Mouse (Mus musculus): ENCODE data around the gene Fscn3.
A peak's percentile ranks its signal among the peaks of the same experiment; 100 is the strongest.

Fscn3 gene

DNA sequence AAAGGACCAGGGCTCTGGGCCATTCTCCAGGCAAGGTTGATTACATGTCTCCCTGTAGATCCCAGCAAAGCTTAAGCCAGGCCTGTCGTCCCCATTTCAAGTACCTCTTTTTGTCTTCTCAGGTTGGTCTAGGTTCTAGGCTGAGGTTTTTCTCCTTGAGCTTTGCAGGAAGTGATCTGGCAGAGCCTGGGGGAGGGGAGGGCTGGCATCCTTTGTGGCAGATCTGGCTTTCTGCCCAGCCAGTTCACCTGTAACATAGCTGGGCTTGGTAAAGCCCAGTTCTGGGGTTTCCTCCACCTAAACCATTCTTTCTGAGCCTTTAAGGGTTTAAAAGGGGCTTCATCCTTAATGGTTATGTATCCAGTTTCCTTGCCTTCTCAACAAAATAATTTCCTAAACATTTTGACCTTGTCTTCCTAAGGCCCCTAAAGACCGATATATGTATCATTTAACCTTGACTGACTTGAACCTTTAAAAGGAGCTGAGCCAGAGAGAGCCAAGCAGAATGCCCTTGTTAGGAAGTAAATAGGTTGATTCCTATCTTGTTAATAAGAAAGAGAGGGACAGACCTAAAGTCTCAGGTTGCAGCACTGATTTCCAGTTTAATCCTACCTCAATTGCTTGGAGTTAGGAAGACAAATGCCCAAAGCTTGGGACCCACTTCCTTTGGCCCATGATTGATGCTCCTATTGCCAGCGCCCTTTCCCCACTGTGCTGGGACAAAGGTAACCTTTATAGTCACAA, at the start of gene Fscn3:
Gene Fscn3 (plus strand): TSS at position 694 of the 744 bp plus-strand sequence.
- DNase-seq (ENCODE audit: low read depth) = no peak

DNA sequence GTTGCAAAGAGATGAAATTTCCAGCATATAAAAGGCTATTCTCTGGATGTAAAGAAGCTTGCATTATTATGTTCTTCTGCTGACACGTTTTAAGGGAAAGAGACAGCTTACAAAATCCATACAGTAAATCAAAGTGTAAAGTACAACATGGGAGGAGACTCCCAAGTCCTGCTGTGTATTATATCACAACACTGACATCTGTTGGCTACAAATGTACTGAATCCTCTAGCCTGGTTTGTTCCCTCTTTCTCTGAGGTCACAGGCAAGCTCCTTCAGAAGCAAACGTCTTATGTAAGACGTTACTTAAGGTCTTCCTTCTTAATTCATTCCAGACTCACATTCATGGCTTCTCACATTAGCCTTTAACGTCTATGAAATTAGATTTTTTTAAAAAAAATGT, 45.6 kb upstream of the Fscn3 start:
- DNase-seq (ENCODE audit: low read depth) = peak; percentile 54

GRCm38 (mm10) chr6:28385169-28385568, 42.4 kb upstream of the Fscn3 start:
- no peak for DNase-seq (ENCODE audit: low read depth)

DNA sequence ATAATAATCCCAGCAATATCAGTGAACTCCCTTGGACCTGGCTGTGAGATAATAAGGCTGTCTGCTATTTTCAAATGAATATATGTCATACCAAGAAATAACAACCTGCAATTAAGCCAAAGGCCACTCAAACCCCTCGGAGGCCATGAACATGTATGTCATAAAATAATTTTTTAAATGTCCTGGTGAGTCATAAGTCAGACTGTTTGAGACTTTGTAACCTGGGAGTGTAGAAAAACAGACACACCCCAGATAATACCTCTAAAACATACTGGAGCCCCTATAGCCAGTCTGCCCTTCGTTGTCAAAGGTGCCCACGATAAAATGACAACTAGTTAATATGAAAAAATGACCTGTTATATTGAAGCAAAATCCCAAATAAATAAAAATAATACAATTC, 38.6 kb upstream of the Fscn3 start:
- DNase-seq (ENCODE audit: low read depth) = no peak

DNA sequence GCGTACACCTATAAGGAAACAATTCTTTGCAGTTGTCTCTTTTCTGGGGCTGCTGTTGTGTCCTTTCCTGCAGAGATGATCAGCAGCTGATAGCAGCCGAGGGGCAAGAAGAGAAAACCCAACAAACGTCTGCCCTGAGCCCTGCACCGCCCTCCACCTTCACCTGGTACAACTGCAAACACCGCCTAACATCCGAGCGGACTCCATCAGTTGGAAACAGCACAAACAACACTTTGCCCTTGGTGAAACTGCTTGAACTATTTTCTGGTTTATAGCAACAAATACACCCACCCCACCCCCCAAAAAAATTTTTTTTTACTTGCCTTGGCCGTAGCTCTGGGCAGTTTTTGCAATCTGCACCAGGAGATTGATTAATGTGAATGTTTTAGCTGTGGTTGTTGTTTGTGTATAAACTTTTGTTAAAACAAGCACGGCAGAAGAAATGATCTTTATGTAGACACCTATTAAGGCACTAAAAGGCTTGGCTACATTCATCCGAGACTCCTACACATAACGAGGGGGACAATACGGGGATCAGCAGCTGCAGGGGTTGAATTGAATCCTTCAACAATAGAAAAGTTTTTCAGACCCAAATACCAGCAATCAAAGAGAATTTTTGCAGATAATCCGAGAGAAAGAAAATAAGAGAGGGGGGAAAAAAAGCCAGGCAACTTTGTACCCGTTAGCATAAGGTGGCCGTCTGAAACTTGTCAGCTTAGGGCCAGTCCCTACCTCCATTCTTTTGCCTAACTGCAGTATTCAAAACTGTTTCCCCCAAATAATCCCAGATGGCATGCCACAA, 31.3 kb upstream of the Fscn3 start:
- DNase-seq (ENCODE audit: low read depth) = no peak

DNA sequence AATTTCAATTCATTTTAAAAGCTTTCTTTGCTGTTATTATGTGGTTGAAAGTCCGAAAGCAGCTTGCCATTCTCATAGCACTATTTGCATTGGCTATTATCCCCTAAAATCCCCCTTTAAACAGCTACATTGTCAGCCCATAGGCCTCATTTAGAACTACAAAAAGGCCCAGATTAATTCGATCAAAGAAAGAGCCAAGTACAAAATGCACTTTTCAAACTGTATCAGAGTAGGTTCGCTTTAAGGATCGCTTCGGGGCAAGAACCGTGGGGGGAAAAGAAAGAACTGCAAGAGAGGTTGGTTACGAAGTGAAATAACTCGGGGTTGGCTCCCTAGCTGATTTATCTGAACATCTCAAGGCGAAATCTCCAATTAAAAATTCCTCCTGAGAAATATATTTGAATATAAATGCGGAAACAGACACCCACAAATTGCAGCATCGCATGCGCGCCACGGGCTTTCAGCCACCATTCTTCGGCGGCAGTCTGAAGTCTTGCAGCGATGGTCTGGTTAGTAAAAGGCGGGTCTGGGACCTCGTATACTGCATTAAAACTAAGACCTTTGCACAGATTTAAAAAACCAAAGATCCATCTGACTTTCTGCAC, 30.6 kb upstream of the Fscn3 start:
- no peak for DNase-seq (ENCODE audit: low read depth)

DNA sequence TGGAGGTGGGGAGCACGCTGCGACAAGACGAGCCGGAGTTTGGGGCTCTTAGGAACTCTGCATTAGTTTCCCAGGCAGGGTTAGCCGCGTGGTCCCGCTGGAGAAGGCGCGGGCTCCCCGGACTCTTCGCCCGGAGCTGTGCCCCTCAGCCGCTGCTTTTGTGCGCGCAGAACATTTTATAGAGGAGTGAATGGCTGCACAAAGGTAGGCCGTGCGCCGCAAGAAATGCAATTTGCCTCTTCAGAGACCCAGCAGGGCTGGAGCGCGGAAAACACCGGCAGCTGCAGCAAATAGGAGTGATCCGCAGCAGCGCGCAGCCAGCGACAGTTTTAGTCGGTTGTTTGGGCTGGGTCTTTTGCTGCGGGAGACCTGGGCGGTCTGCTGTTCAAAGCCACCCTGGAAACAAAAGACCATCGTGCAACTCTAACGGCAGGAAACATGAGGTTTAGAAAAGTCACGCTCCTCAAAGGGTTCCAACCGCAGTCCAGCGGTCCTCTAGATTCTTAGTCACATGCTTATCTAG, 29.8 kb upstream of the Fscn3 start, which contains the start of gene Zfp800:
Gene Zfp800 (minus strand): TSS at position 325 of the 523 bp plus-strand sequence.
- DNase-seq (ENCODE audit: low read depth) = no peak

- DNase-seq (ENCODE audit: low read depth) = no peak
Observed at GRCm38 (mm10) chr6:28398726-28399125, 28.9 kb upstream of the Fscn3 start.

DNA sequence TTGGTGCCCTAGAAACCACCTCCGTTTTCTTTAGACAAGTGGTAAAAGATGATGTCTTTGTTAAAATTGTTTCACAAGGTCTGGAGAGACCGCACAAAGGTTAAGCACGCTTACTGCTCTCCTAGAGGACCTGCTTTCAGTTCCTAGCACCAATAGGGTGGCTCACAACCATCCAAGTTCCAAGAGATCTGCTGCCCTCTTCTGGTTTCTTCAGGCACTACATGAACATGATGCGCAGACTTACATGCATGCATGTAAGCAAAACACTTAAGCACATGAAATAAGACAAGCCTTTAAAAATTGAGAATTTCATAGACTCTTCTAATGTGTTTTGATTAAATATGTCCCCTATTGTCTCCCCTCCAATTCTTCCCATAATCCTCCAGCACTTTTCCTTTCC, 27.8 kb upstream of the Fscn3 start:
- peak; percentile 38 for DNase-seq (ENCODE audit: low read depth)

- DNase-seq (ENCODE audit: low read depth) = no peak
Observed at GRCm38 (mm10) chr6:28410053-28410452, 17.5 kb upstream of the Fscn3 start.

GRCm38 (mm10) chr6:28411236-28411635, 16.4 kb upstream of the Fscn3 start:
- DNase-seq (ENCODE audit: low read depth) = peak; percentile 44

DNA sequence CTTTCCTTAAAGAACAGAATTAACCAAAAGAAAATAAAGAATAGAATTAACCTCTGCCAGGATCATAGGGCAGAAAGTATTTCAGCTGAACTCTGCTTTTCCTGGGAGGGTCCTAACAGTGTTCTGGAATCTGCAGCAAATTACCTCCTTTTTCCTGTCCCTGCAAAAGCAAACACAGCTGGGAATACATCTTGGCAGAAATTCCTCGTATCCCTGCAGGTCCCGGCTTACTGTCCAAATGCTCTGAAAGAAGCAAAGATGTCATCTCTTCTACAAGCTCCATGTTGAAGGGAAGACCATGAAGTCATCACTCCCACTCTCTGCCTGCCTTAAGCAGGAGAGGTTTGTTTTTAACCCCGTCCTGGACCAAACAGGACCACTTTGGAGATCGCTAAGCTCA, 10.6 kb upstream of the Fscn3 start:
- no peak for DNase-seq (ENCODE audit: low read depth)

DNA sequence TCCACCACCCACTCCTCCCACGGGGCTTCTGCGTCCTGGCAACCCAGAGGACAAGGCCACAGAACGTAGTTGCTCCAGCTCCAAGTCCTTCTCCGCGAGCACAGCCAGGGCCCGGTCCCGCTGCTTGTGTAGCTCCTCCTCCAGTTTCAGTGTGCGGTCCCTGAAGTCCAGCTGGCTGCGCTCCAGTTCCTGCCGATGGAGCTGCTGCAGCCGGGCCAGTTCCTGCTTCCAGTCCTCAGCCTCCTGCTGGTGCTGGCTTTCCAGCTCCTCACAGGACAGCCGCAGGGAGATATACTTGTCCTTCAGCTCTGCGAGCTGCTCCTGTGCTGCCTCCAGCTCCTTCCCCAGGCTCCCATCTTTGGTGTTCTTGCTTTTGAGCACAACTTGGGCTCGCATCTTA, 9.1 kb upstream of the Fscn3 start:
- no peak for DNase-seq (ENCODE audit: low read depth)

DNA sequence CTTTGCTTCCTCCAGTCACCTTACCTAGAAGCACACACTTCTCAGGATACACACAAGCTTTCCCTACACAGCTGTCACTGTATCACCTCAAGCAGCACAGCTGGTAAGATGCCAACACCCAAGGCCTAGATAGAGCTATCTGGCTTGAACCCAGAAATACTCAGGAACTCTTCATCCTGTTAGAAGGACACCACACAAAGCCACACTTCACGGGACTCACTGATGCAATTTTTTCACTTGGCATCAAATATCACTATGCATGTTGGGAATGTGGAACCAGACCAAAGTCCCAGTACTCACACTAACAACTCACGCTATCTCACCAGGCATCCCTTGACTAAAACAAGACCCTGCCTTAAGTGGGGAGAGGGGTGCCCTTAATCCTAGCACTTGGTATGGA, 7.9 kb upstream of the Fscn3 start:
- peak; percentile 36 for DNase-seq (ENCODE audit: low read depth)

DNA sequence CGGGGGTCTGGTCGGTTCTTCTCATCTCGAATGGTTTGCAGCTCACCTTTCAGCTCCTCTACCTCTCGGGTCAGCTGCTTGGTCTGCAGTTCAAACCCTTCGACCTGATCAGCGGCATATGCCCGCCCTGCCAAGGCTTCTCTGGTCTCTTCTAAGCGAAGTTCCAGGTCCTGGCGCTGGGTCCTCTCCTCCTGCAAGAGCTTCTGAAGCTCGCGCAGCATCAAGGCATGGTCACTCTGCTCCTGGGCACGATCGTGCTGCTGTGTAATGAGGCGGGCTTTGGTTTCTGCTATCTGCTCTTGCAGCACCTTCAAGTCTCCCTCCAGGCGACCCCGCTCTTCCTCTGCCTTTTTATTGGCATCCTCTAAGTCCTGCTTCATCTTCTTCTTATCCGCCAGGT, 7.2 kb upstream of the Fscn3 start:
- DNase-seq (ENCODE audit: low read depth) = peak; percentile 22

GRCm38 (mm10) chr6:28420865-28421264, 6.7 kb upstream of the Fscn3 start:
- no peak for DNase-seq (ENCODE audit: low read depth)

GRCm38 (mm10) chr6:28421469-28422000, 6.1 kb upstream of the Fscn3 start:
- DNase-seq (ENCODE audit: low read depth) = peak; percentile 99

GRCm38 (mm10) chr6:28422651-28423290, 4.8 kb upstream of the Fscn3 start:
- no peak for DNase-seq (ENCODE audit: low read depth)

GRCm38 (mm10) chr6:28423313-28423712, 4.3 kb upstream of the Fscn3 start, which contains the start of gene Arf5:
TSS of gene Arf5 (plus strand) at chr6:28423560.
- DNase-seq (ENCODE audit: low read depth) = peak; percentile 97

DNA sequence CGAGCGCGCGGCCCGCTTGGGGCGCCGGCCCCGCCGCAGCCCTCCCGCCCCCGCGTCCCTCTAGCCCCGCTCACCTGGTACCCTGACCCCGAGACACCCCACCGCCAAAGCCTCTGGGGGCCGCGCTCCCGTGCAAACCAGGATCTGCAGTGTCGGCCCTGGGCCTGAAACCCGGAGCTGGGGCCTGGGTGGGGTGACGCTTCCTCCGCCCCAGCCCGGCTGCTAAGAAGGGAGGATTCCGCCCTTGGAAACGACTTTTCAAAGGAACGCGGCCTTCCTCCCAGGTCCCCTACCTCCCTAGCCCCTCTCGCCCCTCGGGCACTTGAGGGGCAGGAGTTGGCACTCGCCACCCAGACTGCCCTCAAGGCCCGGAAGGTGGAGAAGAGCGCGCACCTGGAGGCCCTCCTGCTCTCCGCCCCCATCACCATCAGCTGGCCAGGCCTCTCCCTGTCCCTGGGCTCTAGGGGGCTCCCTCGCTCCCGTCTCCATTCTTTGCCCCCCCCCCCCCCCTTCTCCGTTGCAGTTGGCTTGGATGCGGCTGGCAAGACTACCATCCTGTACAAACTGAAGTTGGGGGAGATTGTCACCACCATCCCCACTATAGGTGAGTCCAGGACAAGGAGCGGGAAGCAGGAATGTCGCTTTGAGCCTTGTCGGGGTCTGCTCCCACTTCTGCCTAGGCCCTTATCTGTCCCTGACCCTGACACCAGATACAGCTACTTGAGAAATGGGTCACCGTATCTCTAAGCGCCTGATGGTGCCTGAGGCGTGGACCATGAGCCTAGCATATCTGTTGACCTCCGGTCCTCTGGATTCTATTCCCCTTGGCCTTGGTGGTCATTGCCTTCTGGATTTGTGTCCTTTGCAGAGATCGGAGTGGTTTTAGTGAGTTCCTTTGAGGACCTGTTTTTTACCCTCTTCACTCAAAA, 3.6 kb upstream of the Fscn3 start:
- DNase-seq (ENCODE audit: low read depth) = peak; percentile 86

DNA sequence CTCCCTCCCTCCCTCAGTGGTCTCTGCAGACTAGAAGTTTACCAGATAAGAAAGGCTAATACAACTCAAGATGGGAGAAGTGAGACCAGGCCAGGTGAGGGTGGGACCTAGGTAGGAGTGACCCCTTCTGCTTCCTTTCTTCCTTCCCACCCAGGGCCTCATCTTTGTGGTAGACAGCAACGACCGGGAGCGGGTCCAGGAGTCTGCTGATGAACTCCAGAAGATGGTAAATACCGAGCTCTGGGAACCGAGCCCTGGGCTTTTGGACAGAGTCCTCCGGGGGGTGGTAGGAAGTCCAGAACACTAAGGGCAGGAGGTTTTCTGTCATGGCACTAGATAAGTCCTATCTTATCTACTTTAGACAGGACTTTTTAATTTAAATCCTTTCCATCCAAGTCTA, 2.6 kb upstream of the Fscn3 start:
- no peak for DNase-seq (ENCODE audit: low read depth)
